Mouse (Mus musculus): ENCODE measurements around the gene Pimreg. TPM values are rescaled to one million over a fixed set of nuclear protein-coding genes. Genes with fewer than 3 reads are reported as not detected.
A peak's percentile ranks its signal among the peaks of the same experiment; 100 is the strongest.

Gene Pimreg
- polyA plus RNA-seq, 1 experiment: 32.9 TPM

DNA sequence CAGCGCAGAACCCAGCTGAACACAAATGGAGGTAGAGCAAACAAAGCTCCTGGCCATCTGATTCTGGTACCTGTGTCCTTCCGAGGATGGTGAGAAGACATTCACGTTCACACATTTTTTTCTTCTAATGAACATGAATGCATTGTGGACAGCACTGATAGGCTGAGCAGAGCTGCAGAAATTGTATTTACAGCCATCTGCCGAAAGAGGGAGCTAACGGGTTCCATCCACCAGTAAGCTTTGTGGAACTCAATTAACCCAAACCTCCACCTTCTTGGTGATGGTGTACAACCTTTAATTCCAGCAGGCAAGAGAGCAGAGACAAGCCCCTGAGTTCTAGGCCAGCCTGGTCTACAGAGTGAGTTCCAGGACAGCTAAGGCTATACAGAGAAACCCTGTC is 16.0 kb upstream of the Pimreg start:
- H3K4me1 ChIP-seq (ENCODE audit: control insufficient read depth, insufficient read depth, low read length): no peaks in the 10 kb centered on the region
- H3K4me3 ChIP-seq (ENCODE audit: insufficient read depth, low read length): no peak overlapping the region
- H3K27ac ChIP-seq (ENCODE audit: insufficient read depth, low read length): no peak overlapping the region
- TF ChIP-seq POLR2A (IDR thresholded peaks at IDR 0.05; ENCODE audit: low read depth, low read length): no peak
- TF ChIP-seq CTCF (IDR thresholded peaks at IDR 0.05; ENCODE audit: borderline replicate concordance, insufficient read depth, low read length): no peak

DNA sequence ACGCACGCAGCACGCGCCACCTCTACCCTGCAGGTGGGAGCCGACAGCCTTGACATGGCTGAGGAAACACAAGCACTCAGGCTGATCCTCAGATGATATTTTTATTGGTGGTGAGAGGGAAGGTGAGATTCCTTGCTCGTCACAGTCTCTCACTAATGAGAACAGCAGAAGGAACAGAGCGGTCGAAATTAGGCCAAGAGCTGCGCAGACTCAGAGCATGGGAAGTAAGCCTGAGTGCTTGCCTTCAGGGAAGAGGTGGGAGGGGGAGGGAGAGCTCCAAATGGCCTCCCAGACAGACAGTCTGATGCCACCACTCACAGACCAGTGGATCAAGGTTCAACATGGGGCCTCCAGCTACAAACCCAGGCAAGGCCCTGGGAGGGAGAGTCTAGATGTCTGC is 15.3 kb upstream of the Pimreg start:
- Histone ChIP-seq H3K4me3 (ENCODE audit: insufficient read depth, low read length) (no peak overlapping the region), H3K27ac (ENCODE audit: insufficient read depth, low read length) (no peak overlapping the region), H3K4me1 (ENCODE audit: control insufficient read depth, insufficient read depth, low read length) (no peaks in the 10 kb centered on the region)
- TF ChIP-seq POLR2A (IDR thresholded peaks at IDR 0.05; ENCODE audit: low read depth, low read length) (no peak), CTCF (IDR thresholded peaks at IDR 0.05; ENCODE audit: borderline replicate concordance, insufficient read depth, low read length) (no peak)

DNA sequence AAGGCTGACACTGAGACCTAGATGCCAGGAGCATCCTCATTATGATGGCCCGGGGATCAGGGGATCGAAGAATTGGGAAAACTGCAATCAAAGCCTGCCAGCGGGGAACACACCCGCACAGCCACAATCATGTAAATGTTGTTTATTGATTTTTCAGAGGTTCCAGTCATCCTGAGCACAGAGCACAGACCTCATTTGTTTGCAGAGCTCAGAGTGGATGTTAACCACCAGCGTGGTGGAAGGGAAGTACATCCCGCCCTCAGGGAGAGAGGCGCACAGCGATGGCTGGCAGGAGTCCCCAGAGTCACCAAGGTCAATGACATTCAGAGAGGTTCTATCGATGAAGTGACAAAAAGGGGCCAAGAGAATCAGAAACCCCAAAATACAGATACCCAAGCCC is 14.0 kb upstream of the Pimreg start:
- TF ChIP-seq POLR2A (IDR thresholded peaks at IDR 0.05; ENCODE audit: low read depth, low read length) (no peak), CTCF (IDR thresholded peaks at IDR 0.05; ENCODE audit: borderline replicate concordance, insufficient read depth, low read length) (no peak)

DNA sequence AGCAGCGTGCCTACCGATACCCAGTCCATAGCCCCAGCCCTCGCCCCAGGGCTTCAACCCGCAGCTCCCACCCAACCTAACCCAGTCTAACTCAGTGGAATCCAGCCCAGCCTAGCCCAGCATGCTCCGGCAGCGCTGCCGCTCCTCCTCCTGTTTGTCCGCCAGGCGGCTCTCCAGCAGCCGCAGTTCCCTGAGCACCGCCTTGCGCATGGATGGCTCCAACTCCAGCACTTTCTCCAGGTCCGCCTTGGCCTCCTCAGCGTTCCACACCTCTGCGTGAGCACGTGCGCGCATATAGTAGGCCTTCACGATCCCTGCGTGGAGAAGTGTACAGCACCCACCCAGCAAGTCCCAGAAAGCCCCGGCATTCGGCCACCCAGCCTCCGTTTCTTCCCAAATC is 12.7 kb upstream of the Pimreg start:
- no peaks in the 10 kb centered on the region for H3K4me1 ChIP-seq (ENCODE audit: control insufficient read depth, insufficient read depth, low read length)
- no peak overlapping the region for H3K4me3 ChIP-seq (ENCODE audit: insufficient read depth, low read length)
- TF ChIP-seq POLR2A (IDR thresholded peaks at IDR 0.05; ENCODE audit: low read depth, low read length): no peak
- TF ChIP-seq CTCF (IDR thresholded peaks at IDR 0.05; ENCODE audit: borderline replicate concordance, insufficient read depth, low read length): peak; percentile 74

More for the DNA sequence above, 14.0 kb upstream of the Pimreg start:
- H3K27ac ChIP-seq (ENCODE audit: insufficient read depth, low read length): no peak overlapping the region
- H3K4me3 ChIP-seq (ENCODE audit: insufficient read depth, low read length): no peak overlapping the region
- H3K4me1 ChIP-seq (ENCODE audit: control insufficient read depth, insufficient read depth, low read length): no peaks in the 10 kb centered on the region

DNA sequence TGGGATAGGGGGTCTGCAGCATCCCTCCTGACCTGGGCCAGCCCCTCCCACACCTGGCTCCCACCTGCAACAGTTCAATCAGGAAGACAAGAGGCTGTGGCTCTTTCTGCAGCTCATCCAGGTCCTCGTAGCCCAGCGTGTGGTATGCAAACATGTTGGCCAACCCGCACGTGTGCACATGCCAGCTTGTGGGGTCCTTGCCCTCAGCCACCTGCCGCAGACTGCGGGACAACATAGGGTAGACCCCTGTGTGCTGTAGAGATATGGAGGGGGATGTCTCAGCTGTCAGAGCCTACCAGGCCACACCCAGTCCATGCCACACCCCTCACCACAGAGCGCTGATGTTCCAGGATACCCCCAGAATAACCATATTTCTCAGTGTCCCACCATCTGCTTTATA is 10.5 kb upstream of the Pimreg start:
- Histone ChIP-seq H3K4me3 (ENCODE audit: insufficient read depth, low read length) (no peak overlapping the region), H3K4me1 (ENCODE audit: control insufficient read depth, insufficient read depth, low read length) (no peaks in the 10 kb centered on the region), H3K27ac (ENCODE audit: insufficient read depth, low read length) (no peak overlapping the region)
- TF ChIP-seq POLR2A (IDR thresholded peaks at IDR 0.05; ENCODE audit: low read depth, low read length) (no peak), CTCF (IDR thresholded peaks at IDR 0.05; ENCODE audit: borderline replicate concordance, insufficient read depth, low read length) (no peak)

More for the DNA sequence above, 12.7 kb upstream of the Pimreg start:
- no peak overlapping the region for H3K27ac ChIP-seq (ENCODE audit: insufficient read depth, low read length)

DNA sequence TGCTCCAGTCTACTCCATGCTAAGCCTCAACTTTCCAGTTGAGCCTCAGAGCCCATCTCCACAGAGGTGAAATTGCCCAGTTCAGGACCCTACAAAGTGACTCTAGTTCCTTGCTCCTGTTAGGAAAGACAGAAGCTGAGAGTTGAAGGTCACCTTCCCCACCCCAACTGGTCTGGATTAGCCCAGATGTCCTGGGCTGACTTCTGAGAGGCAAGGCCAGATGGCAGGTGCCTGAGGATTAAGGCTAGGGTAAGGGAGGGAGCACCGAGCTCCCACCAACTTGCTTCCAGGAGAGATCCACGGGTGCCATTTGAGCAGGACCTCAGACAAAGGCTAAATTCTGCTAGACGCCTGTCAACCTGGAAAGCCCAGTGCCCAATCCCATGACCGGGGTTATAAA is 9.7 kb upstream of the Pimreg start:
- TF ChIP-seq POLR2A (IDR thresholded peaks at IDR 0.05; ENCODE audit: low read depth, low read length) (no peak), CTCF (IDR thresholded peaks at IDR 0.05; ENCODE audit: borderline replicate concordance, insufficient read depth, low read length) (no peak)
- Histone ChIP-seq H3K27ac (ENCODE audit: insufficient read depth, low read length) (no peak overlapping the region), H3K4me1 (ENCODE audit: control insufficient read depth, insufficient read depth, low read length) (no peaks in the 10 kb centered on the region), H3K4me3 (ENCODE audit: insufficient read depth, low read length) (no peak overlapping the region)

DNA sequence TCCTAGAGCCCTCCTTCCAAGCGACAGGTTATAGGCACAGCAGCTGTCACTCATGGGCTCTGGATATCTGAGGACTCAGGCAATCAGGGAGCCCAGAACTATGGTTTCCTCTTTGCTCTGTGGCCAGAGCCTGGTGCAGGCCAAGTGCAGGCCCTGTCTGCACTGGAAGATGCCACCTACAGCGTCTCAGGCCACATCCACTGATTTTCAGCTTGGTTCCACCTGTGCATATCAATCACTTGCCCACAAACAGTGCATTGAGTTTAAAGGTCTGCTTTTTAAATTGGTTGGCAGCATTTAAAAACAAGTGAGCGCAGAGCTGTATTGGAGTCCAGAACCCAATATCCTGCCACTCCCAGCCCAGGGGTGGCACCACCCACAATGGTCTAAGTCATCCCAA is 9.2 kb upstream of the Pimreg start:
- Histone ChIP-seq H3K27ac (ENCODE audit: insufficient read depth, low read length) (no peak overlapping the region), H3K4me1 (ENCODE audit: control insufficient read depth, insufficient read depth, low read length) (no peaks in the 10 kb centered on the region), H3K4me3 (ENCODE audit: insufficient read depth, low read length) (no peak overlapping the region)
- TF ChIP-seq POLR2A (IDR thresholded peaks at IDR 0.05; ENCODE audit: low read depth, low read length) (no peak), CTCF (IDR thresholded peaks at IDR 0.05; ENCODE audit: borderline replicate concordance, insufficient read depth, low read length) (no peak)

DNA sequence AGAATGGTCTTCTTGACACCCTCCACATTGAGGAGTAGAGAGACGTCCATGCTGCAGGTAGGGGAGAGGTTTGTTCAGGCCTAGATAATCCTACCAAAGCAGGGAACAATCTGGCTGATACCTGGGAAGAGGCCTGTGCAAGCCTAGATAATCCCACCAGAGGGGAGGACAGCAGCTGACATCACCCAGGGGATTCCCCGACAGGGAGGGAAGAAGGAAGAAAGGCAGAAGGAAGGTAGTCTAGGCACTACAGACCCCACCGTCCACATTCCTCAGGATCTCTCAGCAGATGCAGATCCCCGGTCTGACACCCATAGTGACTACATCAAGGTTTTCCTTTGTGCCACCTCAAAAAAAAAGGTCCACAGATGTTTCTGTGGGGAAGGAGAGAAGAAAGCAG is 4.4 kb upstream of the Pimreg start, which contains the start of gene Aipl1:
Aipl1 (minus strand) TSS at position 101 of the 400 bp plus-strand sequence.
- H3K4me1 ChIP-seq (ENCODE audit: control insufficient read depth, insufficient read depth, low read length): 0 out of 2 replicates have a peak, but pooled peaks cover 8% of the 10 kb centered on the region
- no peak within 1 kb of the TSS for H3K27ac ChIP-seq (ENCODE audit: insufficient read depth, low read length)
- no peak for TF ChIP-seq CTCF (IDR thresholded peaks at IDR 0.05; ENCODE audit: borderline replicate concordance, insufficient read depth, low read length)
- no peak within 1 kb of the TSS for H3K4me3 ChIP-seq (ENCODE audit: insufficient read depth, low read length)

DNA sequence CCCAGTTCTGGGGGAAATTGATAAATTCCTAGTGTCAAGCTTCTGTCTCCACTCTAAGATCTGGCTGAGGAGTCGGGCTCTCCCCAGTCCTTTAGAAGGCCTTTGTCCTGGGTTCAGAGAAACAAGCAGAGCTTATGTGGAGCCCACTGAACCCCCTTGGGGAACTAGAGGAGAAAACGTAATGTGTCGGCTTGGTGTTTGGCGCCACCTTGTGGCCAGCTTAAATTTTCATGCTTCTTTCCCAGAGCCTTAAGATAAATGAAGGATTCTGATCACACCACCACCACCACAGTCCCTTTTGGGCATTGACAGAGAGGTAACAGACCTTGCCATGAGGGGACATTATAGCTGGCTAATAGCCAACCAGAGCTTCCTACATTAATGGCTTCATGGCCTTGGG is 3.8 kb upstream of the Pimreg start:
- H3K4me3 ChIP-seq (ENCODE audit: insufficient read depth, low read length): no peak overlapping the region
- H3K4me1 ChIP-seq (ENCODE audit: control insufficient read depth, insufficient read depth, low read length): 0 out of 2 replicates have a peak, but pooled peaks cover 8% of the 10 kb centered on the region
- H3K27ac ChIP-seq (ENCODE audit: insufficient read depth, low read length): no peak overlapping the region
- peak; percentile 60; the same call in 1 of the 2 replicates for TF ChIP-seq CTCF (IDR thresholded peaks at IDR 0.05; ENCODE audit: borderline replicate concordance, insufficient read depth, low read length)
- no peak for TF ChIP-seq POLR2A (IDR thresholded peaks at IDR 0.05; ENCODE audit: low read depth, low read length)

DNA sequence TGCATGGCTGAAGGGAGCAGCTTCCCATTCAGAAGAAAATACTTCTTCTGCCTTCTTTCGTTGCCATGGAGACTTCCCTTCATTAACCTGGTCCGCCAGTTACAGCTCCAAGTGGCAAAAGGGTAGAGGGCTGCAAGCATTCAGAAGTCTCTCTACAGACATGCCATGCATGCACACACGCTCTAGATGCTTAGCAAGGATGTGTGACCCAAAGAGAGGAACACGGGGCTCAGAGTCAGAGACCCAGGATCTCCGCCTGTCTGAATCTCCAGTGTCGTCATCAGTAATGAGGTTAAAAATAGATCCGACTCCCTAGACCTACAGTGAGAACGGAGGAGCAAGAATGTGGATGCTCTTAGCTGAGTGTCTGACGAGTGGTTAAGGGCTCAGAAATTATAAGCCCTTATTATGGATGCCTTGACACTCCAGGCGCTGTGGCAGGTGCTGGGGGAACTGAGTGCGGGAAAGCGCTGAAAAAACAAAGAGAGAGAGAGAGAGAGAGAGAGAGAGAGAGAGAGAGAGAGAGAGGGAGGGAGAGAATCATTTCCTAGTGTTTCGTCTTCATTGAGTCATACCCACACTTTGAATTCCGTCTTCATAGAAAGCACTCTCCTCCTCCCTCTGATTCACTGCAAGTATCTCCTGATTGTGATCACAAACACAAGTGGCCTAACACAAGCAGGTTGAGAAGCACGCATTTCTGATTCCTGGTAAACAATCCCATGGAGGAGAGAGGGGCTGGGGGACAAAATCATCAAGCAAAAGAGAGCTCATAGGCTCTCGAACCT is 2.0 kb upstream of the Pimreg start:
- Histone ChIP-seq H3K27ac (ENCODE audit: insufficient read depth, low read length) (no peak overlapping the region), H3K4me3 (ENCODE audit: insufficient read depth, low read length) (no peak overlapping the region), H3K4me1 (ENCODE audit: control insufficient read depth, insufficient read depth, low read length) (0 out of 2 replicates have a peak, but pooled peaks cover 8% of the 10 kb centered on the region)
- TF ChIP-seq POLR2A (IDR thresholded peaks at IDR 0.05; ENCODE audit: low read depth, low read length): no peak
- TF ChIP-seq CTCF (IDR thresholded peaks at IDR 0.05; ENCODE audit: borderline replicate concordance, insufficient read depth, low read length): no peak

All from embryonic fibroblast, embryonic 13.5 days (primary cell).